Mouse (Mus musculus) granulocyte monocyte progenitor cell, adult 5-6 weeks (primary cell): Measurements from ENCODE around the gene Higd1c. TPM values are rescaled to one million over a fixed set of nuclear protein-coding genes. Genes with fewer than 3 reads are reported as not detected.
"Not testable (repeated sequence)": the region's sequence is repeated elsewhere in the genome, so short reads cannot be mapped to it uniquely, and the experiment has no call there.

Experiments
- ATAC-seq: replicated peaks from 2 replicates; pipeline ENCODE4 v1.8.0; 2016; ENCODE audit warnings: mild to moderate bottlenecking, moderate TSS enrichment, inconsistent platforms; ENCODE audit not compliant: poor library complexity, severe bottlenecking
- total RNA-seq, 2 experiments: library from RNA; stranded (forward) in 1 of 2; stranded (reverse) in 1 of 2; fragments of 200-712, 200-1000 nt in 1 of 2; fragments of >200 nt in 1 of 2; fragmentation: Nextera tagmentation in 1 of 2; gene quantifications; 2 replicates each; pipeline ENCODE4 v1.2.3; 2014 to 2017

The Higd1c gene
- total RNA-seq, 2 experiments from 2014 or later: not detected

DNA sequence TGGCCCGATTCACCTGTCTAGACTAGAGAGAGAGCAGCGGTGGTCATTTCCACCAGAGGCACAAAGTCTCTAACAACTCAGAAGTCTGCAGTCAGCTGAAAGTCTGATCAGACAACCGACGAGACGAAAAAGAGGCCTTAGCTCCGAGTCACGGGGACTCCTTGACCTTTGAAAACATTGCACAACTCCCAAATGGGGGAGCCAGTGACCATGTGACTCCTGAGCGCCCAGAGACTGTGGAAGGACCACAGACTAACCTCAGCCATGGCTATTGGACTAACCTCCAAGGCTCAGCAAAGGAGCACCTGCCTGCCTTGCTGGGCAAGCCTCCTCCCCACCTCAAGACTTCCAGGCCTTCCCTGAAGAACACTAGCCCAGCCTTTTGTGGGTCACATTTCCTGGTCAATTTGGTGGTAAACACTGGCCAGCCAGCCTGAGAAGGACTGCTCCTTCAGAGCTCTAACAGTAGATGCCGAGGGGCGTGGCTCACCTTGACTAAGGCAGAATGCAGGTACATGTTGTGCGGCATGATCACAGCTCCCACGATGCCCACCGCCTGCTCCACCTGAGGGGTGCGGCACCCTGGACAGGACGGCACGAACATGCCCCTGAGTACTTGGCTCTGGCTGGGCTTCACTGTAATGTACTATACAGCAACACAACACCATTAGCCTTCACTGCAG lies 39.1 kb downstream of the Higd1c start:
- peak; percentile 30 for ATAC-seq

DNA sequence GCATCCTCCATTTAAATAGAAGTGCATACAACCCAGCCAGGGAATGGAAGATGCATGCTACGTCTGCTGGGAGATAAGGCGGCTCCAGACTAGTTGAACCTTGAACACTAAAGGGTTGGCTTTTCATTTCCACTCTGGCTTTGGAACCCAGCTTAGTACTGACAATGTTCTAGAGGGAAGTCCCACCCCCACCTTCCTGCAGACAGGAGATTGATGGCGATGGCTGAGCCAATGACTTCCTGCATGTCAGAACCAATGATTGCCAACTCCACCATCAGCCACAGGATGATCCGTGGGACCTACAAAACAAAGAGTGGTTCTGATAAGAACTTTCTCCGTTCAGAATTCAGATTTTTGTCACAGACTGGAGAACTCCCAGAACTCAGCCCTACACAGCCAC lies 41.7 kb downstream of the Higd1c start:
- no peak for ATAC-seq

DNA sequence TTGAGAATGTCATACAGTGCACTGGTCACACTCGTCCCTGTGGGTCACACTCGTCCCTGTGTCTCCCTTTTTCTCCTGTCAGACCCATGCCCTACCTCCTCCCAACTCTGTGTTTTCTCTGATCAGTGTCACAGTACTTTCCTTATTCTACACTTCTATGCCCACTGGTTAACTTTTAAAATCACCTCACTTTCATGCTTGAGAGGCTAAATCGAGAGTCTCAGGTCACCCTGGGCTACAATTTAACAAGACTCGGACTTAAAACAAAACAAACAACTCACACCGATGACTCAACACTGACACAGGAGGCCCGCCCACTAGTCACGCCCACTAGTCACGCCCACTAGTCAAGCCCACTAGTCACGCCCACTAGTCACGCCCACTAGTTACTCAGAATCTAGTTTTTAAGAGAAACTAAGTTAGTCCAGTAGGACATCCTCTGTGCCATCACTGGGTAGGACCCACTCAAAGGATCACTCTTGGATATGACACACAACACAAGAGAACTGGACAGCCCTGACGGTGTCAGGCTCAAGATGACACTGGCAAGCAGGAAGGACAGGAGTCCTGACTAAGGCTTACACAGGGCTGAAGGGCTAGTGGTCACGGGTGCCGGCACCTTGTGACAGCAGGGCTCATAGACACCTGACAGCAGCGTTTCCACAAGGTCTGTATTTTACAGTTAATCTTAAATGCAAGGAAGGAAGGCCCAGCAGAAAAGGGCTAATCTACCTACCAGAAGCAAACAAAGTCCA lies 46.8 kb downstream of the Higd1c start:
- ATAC-seq: peak; percentile 94

DNA sequence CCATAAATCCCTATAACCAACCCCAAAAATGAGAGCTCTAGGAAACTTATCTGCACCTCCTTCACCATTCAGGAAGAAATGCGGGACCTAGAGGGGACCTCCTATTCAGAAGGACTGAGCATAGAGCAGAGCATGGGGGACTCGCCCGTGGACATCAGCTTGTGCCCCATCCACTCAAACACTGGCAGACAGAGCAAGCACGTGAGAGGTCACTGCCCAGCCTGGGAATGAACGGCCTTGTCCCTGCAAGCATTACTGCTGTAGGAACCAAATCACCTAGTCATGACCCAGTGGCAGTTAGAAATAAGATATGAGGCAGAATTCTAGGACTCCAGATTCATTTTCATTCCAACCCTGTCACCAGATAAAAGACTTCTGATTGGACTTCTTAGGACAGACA lies 47.4 kb downstream of the Higd1c start:
- ATAC-seq: no peak

- ATAC-seq: no peak
Observed at GRCm38 (mm10) chr15:100413306-100413705, 49.0 kb downstream of the Higd1c start.

DNA sequence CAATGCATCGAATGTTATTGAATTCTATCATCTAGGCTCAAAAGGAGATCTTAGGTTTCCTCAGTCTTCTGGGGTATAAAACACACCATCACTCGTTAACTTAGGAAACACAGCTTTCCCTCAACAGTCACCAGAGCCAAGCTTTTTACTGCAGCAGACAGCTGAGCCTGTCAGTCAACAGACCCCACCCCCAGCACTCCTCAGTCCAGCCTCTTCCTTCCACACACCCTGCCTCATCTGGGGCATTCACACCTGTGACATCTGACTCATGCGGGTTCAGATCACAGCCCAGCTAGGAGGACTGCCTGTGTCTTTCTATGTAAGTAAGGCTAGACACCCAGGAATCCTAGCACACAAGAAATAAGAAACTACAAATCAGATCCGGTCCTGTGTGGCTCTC lies 49.7 kb downstream of the Higd1c start:
- ATAC-seq: no peak

GRCm38 (mm10) chr15:100414942-100415341 lies 50.6 kb downstream of the Higd1c start:
- ATAC-seq: no peak

- no peak for ATAC-seq
Observed at GRCm38 (mm10) chr15:100415684-100416083, 51.3 kb downstream of the Higd1c start.

DNA sequence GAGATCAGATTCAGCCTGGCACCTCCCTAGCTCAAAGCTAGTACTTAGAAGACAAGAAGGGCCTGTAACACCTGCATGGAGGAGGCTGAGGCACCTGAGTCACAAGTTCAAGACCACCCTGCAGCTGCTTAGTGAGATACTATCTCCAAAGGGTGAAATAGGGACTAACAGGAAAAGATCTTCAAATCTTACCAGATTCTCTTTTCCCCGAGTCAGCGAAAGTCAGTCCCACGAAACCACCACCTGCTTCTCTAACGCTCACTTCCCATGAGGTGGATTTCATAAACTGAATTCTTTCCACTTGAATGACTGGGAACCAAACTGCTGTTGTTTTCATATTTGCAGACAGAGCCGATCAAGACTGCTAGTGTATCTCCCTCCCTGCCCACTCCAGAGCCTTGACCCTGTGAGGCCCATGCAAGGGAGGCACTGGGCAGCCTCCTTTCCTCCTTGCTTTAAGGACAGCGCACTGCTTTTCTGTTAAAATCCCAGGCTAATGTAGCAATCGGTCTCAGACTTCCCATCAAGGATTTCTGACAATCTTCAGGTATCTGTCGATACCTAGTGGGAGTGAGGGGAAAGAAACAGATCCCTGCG lies 53.6 kb downstream of the Higd1c start:
- ATAC-seq: no peak

DNA sequence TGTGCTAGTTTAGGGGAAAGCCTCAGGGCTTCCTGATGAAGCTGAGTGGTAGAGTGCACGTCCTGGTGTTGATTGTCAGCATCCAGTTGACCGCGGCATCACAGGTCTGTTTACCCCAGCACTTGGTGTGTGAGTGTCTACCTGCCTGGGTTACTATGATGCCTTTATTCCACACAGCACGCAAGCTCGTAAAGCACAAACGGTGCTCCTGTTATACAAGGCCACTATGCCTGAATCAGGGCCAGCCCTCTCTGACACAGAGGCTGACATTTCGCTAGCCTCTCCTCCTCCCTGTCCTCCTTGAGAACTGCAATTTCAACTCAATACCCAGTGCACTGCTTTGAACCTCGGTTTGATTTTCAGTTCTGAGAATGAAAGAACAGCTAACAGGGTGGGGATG lies 55.0 kb downstream of the Higd1c start:
- ATAC-seq: no peak

GRCm38 (mm10) chr15:100419901-100420745 lies 55.8 kb downstream of the Higd1c start:
- no peak for ATAC-seq

GRCm38 (mm10) chr15:100421059-100421757 lies 56.9 kb downstream of the Higd1c start:
- ATAC-seq: peak; percentile 21; the same call in 1 of the 2 replicates

GRCm38 (mm10) chr15:100421758-100422197 lies 57.4 kb downstream of the Higd1c start, which contains the start of gene Gm5475:
Gene Gm5475, plus strand, starts transcription at chr15:100422147.
- not testable (repeated sequence) for ATAC-seq

GRCm38 (mm10) chr15:100422476-100422875 lies 58.1 kb downstream of the Higd1c start:
- 0 out of 2 replicates have a peak, but pooled peaks have one; percentile 8 for ATAC-seq

DNA sequence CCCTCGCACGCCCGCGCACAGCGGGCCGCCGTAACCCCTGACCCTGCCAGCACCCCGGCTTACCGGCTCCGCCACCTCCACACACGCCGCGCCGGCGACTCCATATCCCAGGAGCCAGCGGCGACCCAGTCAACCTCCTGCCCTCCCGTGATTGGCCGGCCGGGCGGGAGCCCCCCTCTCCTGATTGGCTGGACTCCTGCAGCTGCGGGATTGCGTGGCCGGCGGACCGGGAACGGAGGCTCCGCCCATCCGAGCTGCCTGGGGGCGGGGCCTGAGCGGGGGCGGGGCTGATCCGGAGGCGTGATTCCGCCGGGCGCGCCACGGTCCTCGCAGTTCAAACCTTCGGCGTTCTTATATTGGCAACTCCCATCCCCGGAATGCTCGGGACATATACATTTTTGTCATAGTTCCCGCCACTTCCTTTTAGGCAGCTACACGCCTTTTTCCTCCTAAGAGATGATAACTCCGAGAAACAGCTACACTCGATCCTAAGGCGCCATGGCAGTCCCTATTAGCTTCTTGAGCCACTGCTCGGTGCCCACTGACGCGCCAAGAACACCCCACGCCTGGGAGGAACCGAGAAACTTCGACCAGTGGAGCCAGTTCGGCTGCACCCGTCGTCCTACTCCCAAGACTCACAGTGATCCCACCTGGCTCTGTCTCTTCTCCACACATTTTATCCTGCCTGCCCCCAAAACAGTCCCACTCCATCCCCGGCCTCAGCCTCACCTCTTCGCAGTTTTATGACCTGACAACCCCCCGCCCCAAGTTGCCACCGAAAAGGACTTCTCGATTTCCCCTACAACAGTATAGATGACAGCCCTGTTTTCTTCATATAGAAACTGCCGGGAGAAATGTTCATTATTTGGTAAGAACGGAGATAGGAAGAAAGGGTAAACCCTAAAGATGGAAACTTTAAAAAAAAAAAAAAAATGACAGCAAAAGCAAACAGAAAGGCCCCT lies 58.8 kb downstream of the Higd1c start:
- peak; percentile 96 for ATAC-seq

DNA sequence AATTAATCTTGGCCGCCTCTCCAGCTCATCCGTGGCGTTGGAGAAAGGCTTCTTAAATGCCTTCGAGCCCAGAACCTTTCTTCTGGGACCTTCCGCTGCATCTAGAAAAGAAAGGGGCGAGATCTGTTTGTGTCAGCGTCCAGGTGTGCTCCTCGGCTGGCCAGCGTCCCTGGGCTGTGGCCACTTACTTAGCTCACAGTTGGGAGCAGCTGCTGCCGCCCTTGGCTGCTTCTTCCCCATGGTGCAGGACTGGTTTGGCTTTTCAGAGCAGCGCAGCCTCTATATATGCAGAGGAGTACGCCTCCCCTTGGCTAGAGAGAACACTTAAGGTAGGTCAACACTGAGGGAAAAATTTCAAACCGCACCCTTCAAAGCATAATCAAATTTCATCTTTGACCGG lies 59.6 kb downstream of the Higd1c start:
- ATAC-seq: no peak

DNA sequence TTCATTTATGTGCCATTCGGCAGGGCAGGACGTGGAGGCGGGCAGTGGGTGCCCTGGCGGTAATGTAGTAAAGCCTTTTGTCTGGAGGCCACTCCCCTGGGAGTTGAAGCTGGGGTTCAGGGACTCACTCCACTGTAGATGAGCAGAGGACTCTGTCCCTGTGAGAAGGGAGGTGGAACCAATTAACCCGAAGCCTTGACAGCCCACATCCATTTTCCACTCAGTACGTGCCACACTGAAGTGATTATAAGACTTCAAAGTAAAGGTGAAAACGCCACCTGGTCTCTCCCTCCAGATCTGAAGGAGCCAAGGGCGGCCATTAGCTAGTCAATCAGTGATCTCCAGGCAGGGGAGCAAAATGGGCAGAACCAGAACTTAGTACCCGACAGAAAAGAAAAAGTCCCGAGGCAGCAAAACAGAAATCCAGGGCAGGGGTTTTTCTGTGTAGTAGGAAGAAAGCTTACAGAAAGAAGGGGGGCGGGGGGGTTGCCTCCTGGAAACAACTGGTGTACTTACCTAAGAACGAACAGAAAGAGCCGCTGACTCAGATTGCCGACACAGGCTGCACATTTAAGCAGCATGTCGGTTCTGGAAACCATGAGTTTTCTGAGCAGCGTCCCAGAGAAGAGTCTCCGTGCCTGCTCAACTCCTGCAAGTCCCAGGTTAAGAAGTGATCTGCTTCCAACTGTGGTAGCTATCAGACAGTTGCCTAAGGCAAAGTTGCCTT lies 60.2 kb downstream of the Higd1c start, which contains the start of gene Slc11a2:
Slc11a2 (minus strand) TSS at position 677 of the 727 bp plus-strand sequence.
- no peak for ATAC-seq
